Mouse (Mus musculus): ENCODE data around the gene Emc10. TPM values are rescaled to one million over a fixed set of nuclear protein-coding genes. Genes with fewer than 3 reads are reported as not detected.

Emc10 gene
- polyA plus RNA-seq, 1 experiment, result 188 TPM

GRCm38 (mm10) chr7:44536590-44536968 is 40.2 kb upstream of the Emc10 start:
- WGBS, result 78% methylated on average over 6 of the region's 6 CpGs
- H3K4me1 ChIP-seq (ENCODE audit: control insufficient read depth, insufficient read depth, insufficient read length), result peaks cover 32% of the 10 kb centered on the region; the same call in 1 of the 2 replicates
- H3K4me3 ChIP-seq (ENCODE audit: extremely low read depth, insufficient read depth, insufficient read length), result no peak overlapping the region
- H3K36me3 ChIP-seq (ENCODE audit: control insufficient read depth, insufficient read depth, low read length), result peaks cover 41% of the 10 kb centered on the region
- no peaks in the 10 kb centered on the region for H3K27me3 ChIP-seq (ENCODE audit: control insufficient read depth, insufficient read depth, low read length)
- DNase-seq (ENCODE audit: low read depth in 1 of 2, low spot score in 2 of 2), result no peak
- TF ChIP-seq POLR2A (IDR thresholded peaks at IDR 0.05; ENCODE audit: low read depth, low read length), result no peak
- TF ChIP-seq CTCF (IDR thresholded peaks at IDR 0.05; ENCODE audit: extremely low read depth, insufficient read depth, insufficient read length, insufficient replicate concordance), result no peak
- peak overlapping the region; percentile 79 for H3K27ac ChIP-seq (ENCODE audit: insufficient read depth, low read length)

GRCm38 (mm10) chr7:44535657-44536589 is 39.6 kb upstream of the Emc10 start:
- Histone ChIP-seq H3K36me3 (ENCODE audit: control insufficient read depth, insufficient read depth, low read length) (peaks cover 34% of the 10 kb centered on the region), H3K27ac (ENCODE audit: insufficient read depth, low read length) (peak overlapping the region; percentile 95), H3K4me3 (ENCODE audit: extremely low read depth, insufficient read depth, insufficient read length) (no peak overlapping the region), H3K4me1 (ENCODE audit: control insufficient read depth, insufficient read depth, insufficient read length) (peaks cover 32% of the 10 kb centered on the region; the same call in 1 of the 2 replicates), H3K27me3 (ENCODE audit: control insufficient read depth, insufficient read depth, low read length) (no peaks in the 10 kb centered on the region)
- WGBS, result 82% methylated on average over 27 of the region's 27 CpGs
- no peak for TF ChIP-seq POLR2A (IDR thresholded peaks at IDR 0.05; ENCODE audit: low read depth, low read length)
- TF ChIP-seq CTCF (IDR thresholded peaks at IDR 0.05; ENCODE audit: extremely low read depth, insufficient read depth, insufficient read length, insufficient replicate concordance), result no peak
- DNase-seq (ENCODE audit: low read depth in 1 of 2, low spot score in 2 of 2), result peak; percentile 53 to 69

- H3K36me3 ChIP-seq (ENCODE audit: control insufficient read depth, insufficient read depth, low read length), result peaks cover 31% of the 10 kb centered on the region
Observed at GRCm38 (mm10) chr7:44534656-44535441, 38.5 kb upstream of the Emc10 start.

GRCm38 (mm10) chr7:44534242-44534641 is 37.9 kb upstream of the Emc10 start:
- Histone ChIP-seq H3K27me3 (ENCODE audit: control insufficient read depth, insufficient read depth, low read length) (no peaks in the 10 kb centered on the region), H3K36me3 (ENCODE audit: control insufficient read depth, insufficient read depth, low read length) (peaks cover 32% of the 10 kb centered on the region), H3K4me1 (ENCODE audit: control insufficient read depth, insufficient read depth, insufficient read length) (peaks cover 32% of the 10 kb centered on the region; the same call in 1 of the 2 replicates), H3K4me3 (ENCODE audit: extremely low read depth, insufficient read depth, insufficient read length) (peak overlapping the region; percentile 54; the same call in 1 of the 2 replicates), H3K27ac (ENCODE audit: insufficient read depth, low read length) (peak overlapping the region; percentile 96)
- WGBS, result 26% methylated on average over 13 of the region's 13 CpGs
- DNase-seq (ENCODE audit: low read depth in 1 of 2, low spot score in 2 of 2), result peak; percentile 75 to 88
- TF ChIP-seq POLR2A (IDR thresholded peaks at IDR 0.05; ENCODE audit: low read depth, low read length), result peak; percentile 19; the same call in 1 of the 2 replicates
- no peak for TF ChIP-seq CTCF (IDR thresholded peaks at IDR 0.05; ENCODE audit: extremely low read depth, insufficient read depth, insufficient read length, insufficient replicate concordance)

More at GRCm38 (mm10) chr7:44534656-44535441, 38.5 kb upstream of the Emc10 start:
- Histone ChIP-seq H3K4me3 (ENCODE audit: extremely low read depth, insufficient read depth, insufficient read length) (peak overlapping the region; percentile 35; the same call in 1 of the 2 replicates), H3K27ac (ENCODE audit: insufficient read depth, low read length) (peak overlapping the region; percentile 95), H3K27me3 (ENCODE audit: control insufficient read depth, insufficient read depth, low read length) (no peaks in the 10 kb centered on the region), H3K4me1 (ENCODE audit: control insufficient read depth, insufficient read depth, insufficient read length) (peaks cover 32% of the 10 kb centered on the region; the same call in 1 of the 2 replicates)
- no peak for TF ChIP-seq POLR2A (IDR thresholded peaks at IDR 0.05; ENCODE audit: low read depth, low read length)
- no peak for TF ChIP-seq CTCF (IDR thresholded peaks at IDR 0.05; ENCODE audit: extremely low read depth, insufficient read depth, insufficient read length, insufficient replicate concordance)
- peak in 1 of 2 experiments; percentile 29 for DNase-seq (ENCODE audit: low read depth in 1 of 2, low spot score in 2 of 2)
- 68% methylated on average over 19 of the region's 19 CpGs for WGBS

- DNase-seq (ENCODE audit: low read depth in 1 of 2, low spot score in 2 of 2), result peak in 1 of 2 experiments; percentile 35
- Histone ChIP-seq H3K27ac (ENCODE audit: insufficient read depth, low read length) (peak overlapping the region; percentile 96), H3K4me1 (ENCODE audit: control insufficient read depth, insufficient read depth, insufficient read length) (peaks cover 37% of the 10 kb centered on the region; the same call in 1 of the 2 replicates), H3K36me3 (ENCODE audit: control insufficient read depth, insufficient read depth, low read length) (peaks cover 31% of the 10 kb centered on the region), H3K27me3 (ENCODE audit: control insufficient read depth, insufficient read depth, low read length) (no peaks in the 10 kb centered on the region), H3K4me3 (ENCODE audit: extremely low read depth, insufficient read depth, insufficient read length) (peak overlapping the region; percentile 54; the same call in 1 of the 2 replicates)
- TF ChIP-seq CTCF (IDR thresholded peaks at IDR 0.05; ENCODE audit: extremely low read depth, insufficient read depth, insufficient read length, insufficient replicate concordance) (no peak), POLR2A (IDR thresholded peaks at IDR 0.05; ENCODE audit: low read depth, low read length) (no peak)
- 68% methylated on average over 12 of the region's 12 CpGs for WGBS
Observed at GRCm38 (mm10) chr7:44533746-44534045, 37.4 kb upstream of the Emc10 start.

DNA sequence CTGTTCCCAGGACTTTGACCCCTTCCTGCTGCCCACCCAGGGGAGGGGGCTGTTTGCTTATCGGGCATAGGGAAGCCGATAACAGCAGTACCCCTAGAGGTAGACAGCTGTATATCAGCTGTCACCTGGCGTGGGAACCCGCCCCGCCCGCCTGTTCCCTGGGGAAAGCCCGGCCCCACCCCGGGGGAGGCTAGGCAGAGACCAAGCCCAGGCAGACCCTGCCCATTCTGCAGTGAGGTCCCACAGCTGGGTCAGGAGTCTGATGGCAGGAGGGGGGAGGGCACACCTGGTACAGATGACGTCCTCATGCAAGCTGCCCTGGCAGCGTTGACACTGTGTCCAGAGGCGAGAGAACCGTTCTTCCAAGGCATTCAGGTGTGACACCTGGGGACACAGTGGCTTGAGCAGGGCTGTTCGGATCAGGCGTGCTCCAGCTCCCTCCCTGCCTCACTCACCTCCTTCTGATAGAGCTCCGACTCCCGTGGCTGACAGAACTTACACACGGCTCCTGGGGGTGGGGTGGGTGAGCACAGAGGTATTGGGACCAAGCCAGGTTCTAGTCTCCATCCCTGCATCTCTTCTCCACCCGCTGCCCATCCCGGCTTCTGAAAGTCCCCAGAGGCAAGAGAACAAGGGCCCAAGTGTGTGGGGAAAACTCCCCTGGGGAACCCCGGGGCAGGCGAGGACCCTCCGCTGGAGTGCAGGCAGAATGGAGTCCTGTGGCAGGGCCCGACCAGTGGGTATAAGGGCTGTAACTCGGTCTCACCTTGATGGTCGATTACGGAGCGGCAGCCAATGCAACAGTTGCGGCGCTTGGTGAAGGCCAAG is 36.8 kb upstream of the Emc10 start:
- Histone ChIP-seq H3K4me1 (ENCODE audit: control insufficient read depth, insufficient read depth, insufficient read length) (peaks cover 41% of the 10 kb centered on the region; the same call in 1 of the 2 replicates), H3K4me3 (ENCODE audit: extremely low read depth, insufficient read depth, insufficient read length) (peak overlapping the region; percentile 54; the same call in 1 of the 2 replicates), H3K27me3 (ENCODE audit: control insufficient read depth, insufficient read depth, low read length) (no peaks in the 10 kb centered on the region), H3K36me3 (ENCODE audit: control insufficient read depth, insufficient read depth, low read length) (peaks cover 30% of the 10 kb centered on the region), H3K27ac (ENCODE audit: insufficient read depth, low read length) (peak overlapping the region; percentile 96)
- 60% methylated on average over 29 of the region's 29 CpGs for WGBS
- TF ChIP-seq CTCF (IDR thresholded peaks at IDR 0.05; ENCODE audit: extremely low read depth, insufficient read depth, insufficient read length, insufficient replicate concordance) (no peak), POLR2A (IDR thresholded peaks at IDR 0.05; ENCODE audit: low read depth, low read length) (peak; percentile 7; the same call in 1 of the 2 replicates)
- DNase-seq (ENCODE audit: low read depth in 1 of 2, low spot score in 2 of 2), result peak in 1 of 2 experiments; percentile 73

Data from spleen, adult 2 months (tissue).